Mouse (Mus musculus) ES-E14 (cell line): ENCODE measurements at regions not wholly inside any gene's neighbourhood (a gene's known extent, or its start where the extent isn't known, plus 50 kb on each side); places are given as distances from the start of the nearest gene placed in this dataset.

ENCODE experiments used
- DNase-seq: peaks from one replicate; pipeline ENCODE4 v3.0.0-alpha.2; 2013; ENCODE audit warnings: low read depth, low spot score
- H3K27ac ChIP-seq: 2 replicates; pipeline ENCODE4 v1.5.1; 2012; ENCODE audit warnings: low read depth, mild to moderate bottlenecking, low read length, moderate library complexity, mixed read lengths; ENCODE audit not compliant: poor library complexity, insufficient read depth, severe bottlenecking
- H3K36me3 ChIP-seq: 2 replicates; pipeline ENCODE4 v1.6.1; 2012; ENCODE audit warnings: mild to moderate bottlenecking, low read length, moderate library complexity, mixed read lengths; ENCODE audit not compliant: control insufficient read depth, poor library complexity, insufficient read depth, severe bottlenecking
- H3K4me1 ChIP-seq, 2 experiments: fragments of 150-350 bp in 1 of 2; sonication (generic) in 1 of 2; 2 replicates each; pipeline ENCODE4 v1.6.1; 2012; ENCODE audit warnings: low read length in 2 of 2, mild to moderate bottlenecking in 1 of 2, mixed read lengths in 1 of 2; ENCODE audit not compliant: control insufficient read depth in 2 of 2, insufficient read depth in 2 of 2, poor library complexity in 1 of 2
- H3K4me3 ChIP-seq, 2 experiments: fragments of 150-350 bp in 1 of 2; sonication (generic) in 1 of 2; 2 replicates each; pipeline ENCODE4 v1.5.1; 2012; ENCODE audit warnings: low read length in 2 of 2, low read depth in 1 of 2, mild to moderate bottlenecking in 1 of 2, mixed read lengths in 1 of 2; ENCODE audit not compliant: insufficient read depth in 1 of 2, poor library complexity in 1 of 2, severe bottlenecking in 1 of 2
- H3K9ac ChIP-seq: 2 replicates; pipeline ENCODE4 v1.6.1; 2012; ENCODE audit warnings: low read depth, mild to moderate bottlenecking, low read length, mixed read lengths; ENCODE audit not compliant: poor library complexity, insufficient read depth, severe bottlenecking
- H3K9me3 ChIP-seq: fragments of 150-350 bp; sonication (generic); 2 replicates; pipeline ENCODE4 v1.6.1; 2012; ENCODE audit warnings: low read depth, mild to moderate bottlenecking, low read length; ENCODE audit not compliant: control insufficient read depth, insufficient read depth
- CHD2 ChIP-seq: IDR thresholded peaks from 2 replicates; pipeline ENCODE4 v1.6.1; 2014; ENCODE audit warnings: mild to moderate bottlenecking, low read depth, low read length, inconsistent platforms
- HCFC1 ChIP-seq: IDR thresholded peaks from 2 replicates; pipeline ENCODE4 v1.6.1; 2012; ENCODE audit warnings: low read length, inconsistent platforms, borderline replicate concordance; ENCODE audit not compliant: insufficient read depth
- MAFK ChIP-seq: IDR thresholded peaks from 2 replicates; pipeline ENCODE4 v1.6.1; 2014; ENCODE audit warnings: mild to moderate bottlenecking, low read depth, low read length, inconsistent platforms; ENCODE audit not compliant: insufficient read depth
- ZC3H11A ChIP-seq: IDR thresholded peaks from 2 replicates; pipeline ENCODE4 v1.6.1; 2012; ENCODE audit warnings: low read depth, mild to moderate bottlenecking, inconsistent platforms, low read length, borderline replicate concordance
- ZNF384 ChIP-seq: IDR thresholded peaks from 2 replicates; pipeline ENCODE4 v1.6.1; 2012; ENCODE audit warnings: low read depth, low read length, inconsistent platforms
- in situ Hi-C, 2 experiments: fragments of 600-800 bp; cut with MboI; formaldehyde crosslinking; loops; one replicate each; pipeline ENCODE4 v1.15.1; 2025; ENCODE audit warnings: low sequenced_read_pairs in 2 of 2, inconsistent platforms in 1 of 2; ENCODE audit not compliant: unreplicated experiment in 2 of 2

DNA sequence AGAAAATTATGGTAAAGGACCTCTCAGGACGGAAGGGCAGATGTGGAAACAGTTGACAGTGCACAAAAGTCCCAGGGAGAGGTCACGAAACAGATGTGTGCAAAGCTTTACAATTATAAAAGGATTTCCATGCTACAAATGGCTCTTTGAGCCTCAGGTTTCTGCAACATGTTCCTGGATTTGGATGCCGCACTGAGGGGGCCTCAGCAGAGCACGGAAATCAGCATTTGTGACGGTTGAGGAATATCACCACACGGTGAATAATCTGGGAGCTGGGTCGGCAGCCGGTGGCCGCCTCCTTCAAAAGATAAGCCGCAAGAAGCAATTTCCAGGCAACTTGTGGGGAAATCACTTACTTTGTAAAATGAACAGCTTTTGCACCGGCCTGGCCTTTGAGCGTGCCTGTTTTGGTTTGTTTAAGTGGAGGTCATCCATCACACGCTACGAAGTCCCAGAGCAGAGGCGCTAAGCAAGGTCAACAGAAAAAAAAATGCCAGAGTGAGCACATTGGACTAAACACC lies 188.8 kb downstream of the Gm45692 start:
- no peak for DNase-seq
- Histone ChIP-seq H3K4me3 (no peak overlapping the region), H3K9me3 (no peaks in the 10 kb centered on the region), H3K36me3 (no peaks in the 10 kb centered on the region), H3K27ac (no peak overlapping the region), H3K4me1 (no peaks in the 10 kb centered on the region), H3K9ac (no peak overlapping the region)
- TF ChIP-seq ZC3H11A, result no peak
- TF ChIP-seq MAFK, result no peak
- no peak for TF ChIP-seq ZNF384
- no peak for TF ChIP-seq CHD2
- TF ChIP-seq HCFC1, result no peak
- in situ Hi-C loops, result no loop called here

DNA sequence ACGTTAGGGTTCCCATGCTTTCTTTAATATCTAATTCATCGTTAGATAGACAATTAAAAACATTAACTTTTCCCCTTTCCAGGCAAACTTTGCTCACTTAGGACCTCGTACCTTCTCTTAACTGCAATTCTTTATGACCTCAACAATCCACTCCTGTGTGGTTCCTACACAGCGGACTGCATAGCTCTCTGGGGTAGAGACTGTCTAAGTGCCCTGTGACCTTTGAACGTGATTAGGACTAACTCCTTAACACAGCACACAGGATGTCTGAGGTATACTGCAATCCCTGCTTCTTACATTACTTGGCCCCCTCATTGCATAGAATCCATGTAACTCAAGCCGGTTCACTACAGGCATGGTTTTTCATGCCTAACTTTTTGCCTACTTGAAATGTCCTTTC lies 190.4 kb downstream of the Gm45692 start:
- no peaks in the 10 kb centered on the region for H3K9me3 ChIP-seq
- DNase-seq, result no peak
- TF ChIP-seq ZC3H11A (no peak), MAFK (no peak), CHD2 (no peak), HCFC1 (no peak), ZNF384 (no peak)
- H3K4me3 ChIP-seq, result no peak overlapping the region
- H3K4me1 ChIP-seq, result no peaks in the 10 kb centered on the region
- in situ Hi-C loops, result no loop called here
- no peaks in the 10 kb centered on the region for H3K36me3 ChIP-seq
- H3K27ac ChIP-seq, result no peak overlapping the region
- no peak overlapping the region for H3K9ac ChIP-seq

DNA sequence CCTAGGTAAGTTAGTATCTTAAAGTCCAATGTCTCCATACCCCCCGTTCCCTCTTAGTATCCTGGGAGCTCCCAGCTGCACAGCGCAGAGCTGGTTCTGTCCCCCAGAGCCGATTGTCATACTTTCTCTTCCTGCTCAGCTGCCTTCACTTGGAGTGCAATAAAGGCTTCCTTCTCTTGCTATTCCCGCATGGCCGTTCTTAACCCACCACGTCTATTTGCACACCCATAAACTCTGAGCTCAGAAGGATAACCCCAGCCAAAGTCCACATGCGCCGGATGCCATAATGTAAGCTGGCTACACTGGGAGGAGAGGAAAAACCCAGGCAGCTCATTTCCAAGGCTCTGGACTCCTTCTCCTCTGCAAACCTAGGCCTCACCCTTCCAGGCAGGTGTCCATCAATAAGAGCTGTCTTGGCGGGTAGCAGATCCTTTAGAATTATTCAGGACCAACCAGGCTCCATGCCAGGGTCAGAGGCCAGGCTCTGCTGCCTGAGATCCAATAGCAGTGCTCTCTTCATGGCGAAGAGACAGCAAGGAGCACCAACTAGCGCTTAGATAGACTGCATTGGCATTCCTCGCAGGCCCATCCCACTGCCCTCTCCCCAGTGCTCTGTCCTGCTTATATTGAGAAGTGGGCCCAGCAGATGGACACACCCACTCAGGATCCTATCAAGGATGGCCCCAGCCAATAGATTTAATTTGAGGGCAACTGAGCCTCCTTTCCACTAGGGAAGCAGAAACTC lies 204.4 kb downstream of the Gm45692 start:
- Histone ChIP-seq H3K9me3 (no peaks in the 10 kb centered on the region), H3K4me3 (no peak overlapping the region), H3K4me1 (no peaks in the 10 kb centered on the region), H3K9ac (no peak overlapping the region), H3K27ac (no peak overlapping the region), H3K36me3 (no peaks in the 10 kb centered on the region)
- DNase-seq, result no peak
- TF ChIP-seq CHD2 (no peak), ZNF384 (no peak), MAFK (no peak), HCFC1 (no peak), ZC3H11A (no peak)
- in situ Hi-C loops, result no loop called here

DNA sequence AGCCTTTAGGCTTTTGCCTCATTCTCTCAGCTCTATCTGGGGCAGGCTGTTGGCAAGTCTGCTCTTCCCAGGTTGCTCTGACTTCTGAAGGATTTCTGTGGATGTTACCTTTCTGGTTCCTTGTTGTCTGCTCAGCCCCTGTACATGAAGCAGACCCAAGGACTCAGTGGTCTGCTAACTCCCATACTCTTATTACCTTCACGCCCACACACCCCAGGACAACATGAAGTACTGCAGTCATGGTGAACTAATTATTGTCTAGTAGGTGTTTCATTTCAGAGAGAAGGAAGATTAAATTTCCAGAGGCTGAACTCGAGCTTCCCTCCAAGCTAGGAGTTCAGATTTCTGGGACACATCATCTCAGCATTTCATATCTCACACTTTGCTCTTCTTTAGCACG lies 205.3 kb downstream of the Gm45692 start:
- in situ Hi-C loops, result no loop called here
- Histone ChIP-seq H3K4me3 (no peak overlapping the region), H3K36me3 (no peaks in the 10 kb centered on the region), H3K9me3 (no peaks in the 10 kb centered on the region), H3K4me1 (no peaks in the 10 kb centered on the region), H3K9ac (no peak overlapping the region), H3K27ac (no peak overlapping the region)
- DNase-seq, result no peak
- no peak for TF ChIP-seq MAFK
- no peak for TF ChIP-seq CHD2
- no peak for TF ChIP-seq ZC3H11A
- no peak for TF ChIP-seq ZNF384
- no peak for TF ChIP-seq HCFC1

DNA sequence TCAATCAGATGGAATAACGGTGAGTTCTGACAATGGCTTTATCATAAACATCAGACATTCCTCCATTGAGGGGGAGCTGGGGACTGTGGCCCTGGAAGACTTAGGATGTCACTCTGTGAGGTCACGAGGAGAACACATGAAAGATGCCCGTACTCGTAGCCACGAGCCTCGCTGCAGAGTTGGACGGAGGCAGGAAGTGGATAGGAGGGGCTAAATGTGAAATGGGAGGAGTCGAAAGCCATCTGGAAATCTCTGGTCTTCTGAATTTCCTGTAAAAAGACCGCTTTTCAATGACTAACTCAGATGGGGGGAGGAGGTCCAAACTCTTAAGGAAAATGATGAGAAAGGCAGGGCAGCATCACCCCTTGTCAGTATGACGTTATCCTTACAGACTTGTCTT lies 210.5 kb downstream of the Gm45692 start:
- in situ Hi-C loops, result no loop called here
- DNase-seq, result no peak
- Histone ChIP-seq H3K9ac (no peak overlapping the region), H3K4me1 (no peaks in the 10 kb centered on the region), H3K36me3 (no peaks in the 10 kb centered on the region), H3K4me3 (no peak overlapping the region), H3K27ac (no peak overlapping the region), H3K9me3 (no peaks in the 10 kb centered on the region)
- TF ChIP-seq HCFC1 (no peak), ZNF384 (no peak), MAFK (no peak), CHD2 (no peak), ZC3H11A (no peak)
